Mouse (Mus musculus) heart, embryonic 15.5 days (tissue): ENCODE results near the gene Tufm. TPM values are rescaled to one million over a fixed set of nuclear protein-coding genes. Genes with fewer than 3 reads are reported as not detected.

Source experiments
- ATAC-seq: fragments of 200-750 bp; cut with Nextera tagmentation; replicated peaks from 2 replicates; pipeline ENCODE4 v1.8.0; 2017; ENCODE audit warnings: low read depth, moderate TSS enrichment; ENCODE audit not compliant: insufficient number of reproducible peaks, insufficient read depth, low FRiP score
- H3K27ac ChIP-seq: fragments of 300-500 bp; sonication (generic); 2 replicates; pipeline ENCODE4 v1.5.1; 2015; ENCODE audit warnings: mild to moderate bottlenecking, inconsistent platforms
- H3K27me3 ChIP-seq: fragments of 300-500 bp; sonication (generic); 2 replicates; pipeline ENCODE4 v1.6.1; 2015; ENCODE audit warnings: inconsistent platforms
- H3K36me3 ChIP-seq: fragments of 300-500 bp; sonication (generic); 2 replicates; pipeline ENCODE4 v1.6.1; 2015; ENCODE audit warnings: mild to moderate bottlenecking, inconsistent platforms
- H3K4me1 ChIP-seq: fragments of 300-500 bp; sonication (generic); replicated peaks from 2 replicates; pipeline ENCODE4 v1.6.1; 2015; ENCODE audit warnings: inconsistent platforms
- H3K4me2 ChIP-seq: fragments of 300-500 bp; sonication (generic); 2 replicates; pipeline ENCODE4 v1.6.1; 2015; ENCODE audit warnings: inconsistent platforms, mild to moderate bottlenecking, moderate library complexity
- H3K4me3 ChIP-seq: fragments of 300-500 bp; sonication (generic); 2 replicates; pipeline ENCODE4 v1.5.1; 2015; ENCODE audit warnings: mild to moderate bottlenecking, inconsistent platforms
- H3K9ac ChIP-seq: fragments of 300-500 bp; sonication (generic); 2 replicates; pipeline ENCODE4 v1.6.1; 2015; ENCODE audit warnings: mild to moderate bottlenecking, inconsistent platforms
- H3K9me3 ChIP-seq: fragments of 300-500 bp; sonication (generic); replicated peaks from 2 replicates; pipeline ENCODE4 v1.6.1; 2016; ENCODE audit warnings: inconsistent platforms
- WGBS: fragments of 180-500 bp; shearing (Covaris S2); methylation state at CpG from one replicate; pipeline ENCODE4 v1.1.7; 2015; ENCODE audit warnings: mixed read lengths; 5-methylcytosine and 5-hydroxymethylcytosine counted together
- polyA plus RNA-seq: library from polyadenylated mRNA; unstranded; fragments of >200 nt; fragmentation: Nextera tagmentation; extraction: Ambion mirVana; gene quantifications from 2 replicates; pipeline ENCODE4 v1.2.1, GENCODE M21; 2015

Gene Tufm
- polyA plus RNA-seq, 1 experiment from 2014 or later = 170 TPM

GRCm38 (mm10) chr7:126535766-126536165 lies 48.6 kb downstream of the Tufm start:
- Histone ChIP-seq H3K27me3 (peaks cover 9% of the 10 kb centered on the region), H3K9me3 (no peaks in the 10 kb centered on the region), H3K27ac (no peak overlapping the region), H3K4me2 (peak overlapping the region; percentile 75), H3K36me3 (no peaks in the 10 kb centered on the region), H3K4me1 (no peaks in the 10 kb centered on the region; the same call in 1 of the 2 replicates), H3K4me3 (peak overlapping the region; percentile 48), H3K9ac (peak overlapping the region; percentile 48)
- 2% methylated on average over 28 of the region's 28 CpGs for WGBS
- ATAC-seq = no peak

GRCm38 (mm10) chr7:126536466-126536865 lies 49.3 kb downstream of the Tufm start:
- Histone ChIP-seq H3K27ac (no peak overlapping the region), H3K27me3 (peaks cover 9% of the 10 kb centered on the region), H3K4me1 (no peaks in the 10 kb centered on the region; the same call in 1 of the 2 replicates), H3K4me3 (peak overlapping the region; percentile 48), H3K9me3 (no peaks in the 10 kb centered on the region), H3K36me3 (no peaks in the 10 kb centered on the region), H3K9ac (no peak overlapping the region), H3K4me2 (peak overlapping the region; percentile 75)
- no peak for ATAC-seq
- 57% methylated on average over 9 of the region's 9 CpGs for WGBS

- H3K9me3 ChIP-seq = no peaks in the 10 kb centered on the region
- 68% methylated on average over 5 of the region's 5 CpGs for WGBS
- ATAC-seq = no peak
- H3K27me3 ChIP-seq = peaks cover 9% of the 10 kb centered on the region
- no peak overlapping the region for H3K4me3 ChIP-seq
- H3K4me2 ChIP-seq = no peak overlapping the region
- H3K27ac ChIP-seq = no peak overlapping the region
- H3K9ac ChIP-seq = no peak overlapping the region
- no peaks in the 10 kb centered on the region for H3K36me3 ChIP-seq
- no peaks in the 10 kb centered on the region; the same call in 1 of the 2 replicates for H3K4me1 ChIP-seq
Measured at GRCm38 (mm10) chr7:126537820-126538585, 50.8 kb downstream of the Tufm start.

Other genes with a start within 250 kb of the Tufm start
- gene Sbk1, start 214.7 kb upstream of the Tufm start, polyA plus RNA-seq = 11.2 and 16.4 TPM in 2 replicates
- 4.3 and 22.6 TPM in 2 replicates for gene Lat, start 117.8 kb upstream of the Tufm start, polyA plus RNA-seq
- 36.0 and 46.3 TPM in 2 replicates for gene Spns1, start 109.9 kb upstream of the Tufm start, polyA plus RNA-seq
- gene Nfatc2ip, start 90.6 kb upstream of the Tufm start, polyA plus RNA-seq = 1.4 and 2.6 TPM in 2 replicates
- 0.09 TPM in 1 of 2 replicates, not detected in the other for gene Cd19, start 72.5 kb upstream of the Tufm start, polyA plus RNA-seq
- gene Rabep2, start 58.6 kb upstream of the Tufm start, polyA plus RNA-seq = 16.3 and 22.8 TPM in 2 replicates
- 0.72 and 1.8 TPM in 2 replicates for gene Atp2a1, start 24.3 kb upstream of the Tufm start, polyA plus RNA-seq
- gene Sh2b1, start 11.9 kb upstream of the Tufm start, polyA plus RNA-seq = 37.1 and 45.2 TPM in 2 replicates
- 31.0 and 42.0 TPM in 2 replicates for gene Atxn2l, start 16.1 kb downstream of the Tufm start, polyA plus RNA-seq
- gene Eif3c, start 79.0 kb downstream of the Tufm start, polyA plus RNA-seq = 114 and 119 TPM in 2 replicates
- 0.34 and 0.81 TPM in 2 replicates for gene Apobr, start 97.6 kb downstream of the Tufm start, polyA plus RNA-seq
- 17.6 and 20.7 TPM in 2 replicates for gene Cln3, start 98.5 kb downstream of the Tufm start, polyA plus RNA-seq
- gene Il27, start 107.6 kb downstream of the Tufm start, polyA plus RNA-seq = 0.13 and 0.23 TPM in 2 replicates
- gene Nupr1, start 143.5 kb downstream of the Tufm start, polyA plus RNA-seq = 14.2 and 19.8 TPM in 2 replicates
- gene Sgf29, start 161.9 kb downstream of the Tufm start, polyA plus RNA-seq = 21.0 and 33.5 TPM in 2 replicates
- 13.0 and 14.2 TPM in 2 replicates for gene Sult1a1, start 189.1 kb downstream of the Tufm start, polyA plus RNA-seq
- gene Bola2, start 208.0 kb downstream of the Tufm start, polyA plus RNA-seq = 87.6 and 98.0 TPM in 2 replicates
- gene Slx1b, start 208.4 kb downstream of the Tufm start, polyA plus RNA-seq = 6.7 and 7.7 TPM in 2 replicates
- 13.5 and 71.8 TPM in 2 replicates for gene Coro1a, start 220.4 kb downstream of the Tufm start, polyA plus RNA-seq